Mouse (Mus musculus) heart, postnatal 10 days (tissue): ENCODE measurements at regions not wholly inside any gene's neighbourhood (a gene's known extent, or its start where the extent isn't known, plus 50 kb on each side); places are given as distances from the start of the nearest gene placed in this dataset.

Source experiments
- DNase-seq, 2 experiments: peaks; one replicate each; pipeline ENCODE4 v3.0.0; 2021
- intact Hi-C: fragments of 180-260 bp; cut with DNase I; formaldehyde crosslinking; loops from one replicate; pipeline ENCODE4 v1.15.1; 2025

DNA sequence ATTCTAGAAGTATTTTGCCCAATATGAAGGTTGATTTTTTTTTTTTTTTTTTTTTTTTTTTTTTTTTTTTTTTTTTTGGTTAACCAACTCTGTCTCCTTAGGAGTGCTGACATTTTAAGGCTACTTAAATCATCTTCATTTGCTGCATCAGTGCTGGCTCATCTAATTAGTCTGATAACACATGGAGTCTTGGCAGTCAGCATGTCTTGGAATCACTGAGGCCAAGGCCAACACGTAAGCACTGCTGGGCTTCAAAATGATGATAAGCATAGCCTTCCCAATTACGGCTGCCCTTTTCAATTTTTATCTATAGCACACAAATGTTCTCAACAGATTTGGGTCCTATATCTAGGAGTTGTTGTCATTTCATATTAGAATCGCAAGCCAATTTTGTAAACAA lies 121.5 kb upstream of the Bche start:
- intact Hi-C loops = loop anchor here (10.0 kb wide), 1 partner anchor 695 kb away; no protein-coding TSS in a partner anchor

More for the DNA sequence above, 121.5 kb upstream of the Bche start:
- no peak for DNase-seq
